ENCODE assay signal across 10 mouse cellular contexts in genomic region chr11:96349491-96350340, GRCm38 (mm10). TPM values are rescaled to one million over a fixed set of nuclear protein-coding genes. Genes with fewer than 3 reads are reported as not detected.
DNase-seq lines count a peak whose midpoint lies in the region; ATAC-seq and TF ChIP-seq lines count a peak whose summit lies in the region.
"Had no signal": no experiment of that assay in that cellular context is flagged by ENCODE, and none has a peak within 500 bp of the region (broad histone marks: within the 10 kb centered on the region; RNA-seq: fewer than 3 reads in every experiment).

No protein-coding gene starts in this region.

- H3K4me1 ChIP-seq in heart, embryonic 12.5 days (replicated peaks): peaks cover 27% of the 10 kb centered on the region
- peaks cover 49% of the 10 kb centered on the region for H3K4me1 ChIP-seq in intestine, embryonic 15.5 days (replicated peaks)

- H3K36me3 ChIP-seq in heart, embryonic 12.5 days: no peaks in the 10 kb centered on the region
- 0 out of 2 replicates have a peak, but pooled peaks cover 3% of the 10 kb centered on the region for H3K36me3 ChIP-seq in intestine, embryonic 15.5 days

- peak overlapping the region; percentile 43 for H3K4me2 ChIP-seq in heart, embryonic 12.5 days
- peak overlapping the region; percentile 45 for H3K4me2 ChIP-seq in intestine, embryonic 15.5 days (replicated peaks)

- no peak overlapping the region for H3K27ac ChIP-seq in heart, embryonic 12.5 days (ENCODE audit: poor library complexity, severe bottlenecking)
- H3K27ac ChIP-seq in intestine, embryonic 15.5 days: peak overlapping the region; percentile 80
- H3K27ac ChIP-seq in layer of hippocampus, adult 2 months: no peak overlapping the region

- 17% methylated on average over 14 of the region's 14 CpGs for WGBS in heart, embryonic 12.5 days
- WGBS in intestine, embryonic 15.5 days: 21% methylated on average over 14 of the region's 14 CpGs

- TF ChIP-seq CTCF in layer of hippocampus, adult 2 months (conservative IDR thresholded peaks at IDR 0.05): no peak

- no peak for ATAC-seq in heart, embryonic 12.5 days (ENCODE audit: insufficient number of reproducible peaks, low FRiP score)
- ATAC-seq in intestine, embryonic 15.5 days: no peak

- H3K27me3 ChIP-seq in heart, embryonic 12.5 days (replicated peaks): peaks cover 87% of the 10 kb centered on the region
- H3K27me3 ChIP-seq in intestine, embryonic 15.5 days (replicated peaks): peaks cover 8% of the 10 kb centered on the region

- H3K9ac ChIP-seq in heart, embryonic 12.5 days: no peak overlapping the region
- H3K9ac ChIP-seq in intestine, embryonic 15.5 days: peak overlapping the region; percentile 32

- H3K9me3 ChIP-seq in heart, embryonic 12.5 days (replicated peaks): no peaks in the 10 kb centered on the region
- no peaks in the 10 kb centered on the region for H3K9me3 ChIP-seq in intestine, embryonic 15.5 days

- DNase-seq in heart, postnatal 4 days: no peak
- peak; percentile 60 to 80 for DNase-seq in adrenal gland, postnatal 36 days
- peak; percentile 83 for DNase-seq in neural tube, embryonic 10.5 days (ENCODE audit: extremely low spot score, low spot score)
- no peak for DNase-seq in cerebellum, postnatal 4 days (ENCODE audit: low spot score in 2 of 2)
- no peak for DNase-seq in layer of hippocampus, adult 2 months (ENCODE audit: low spot score in 2 of 2)
- DNase-seq in right cerebral cortex, postnatal 25 days: no peak
- DNase-seq: lung, adult 2 months had no signal

- H3K4me3 ChIP-seq in heart, embryonic 12.5 days: no peak overlapping the region
- peak overlapping the region; percentile 15; the same call in 1 of the 2 replicates for H3K4me3 ChIP-seq in intestine, embryonic 15.5 days (replicated peaks)
- no peak overlapping the region for H3K4me3 ChIP-seq in layer of hippocampus, adult 2 months

RNA-seq across cellular contexts. Expression of gene Hoxb2, which starts 0.6 kb away (rescaled TPM):
- polyA plus RNA-seq in heart, embryonic 12.5 days (2016; fragmentation: Nextera tagmentation; extraction: Ambion mirVana): 4.0 TPM in 2 replicates
- 1 to 10 TPM; 1.3 to 2.2 TPM for total RNA-seq in heart, postnatal 4 days (2021)
- total RNA-seq in adrenal gland, postnatal 36 days (2021): 10 to 100 TPM; 20.0 to 21.8 TPM
- polyA plus RNA-seq in intestine, embryonic 15.5 days (2015; fragmentation: Nextera tagmentation; extraction: Ambion mirVana): 17.7 and 19.8 TPM in 2 replicates
- not detected for total RNA-seq in layer of hippocampus, adult 2 months (2021)
- total RNA-seq: CH12.LX had no signal

RNA-seq across cellular contexts. Expression of gene Hoxb1, which starts 15.8 kb away (rescaled TPM):
- polyA plus RNA-seq in heart, embryonic 12.5 days (2016; fragmentation: Nextera tagmentation; extraction: Ambion mirVana): not detected in 2 replicates
- total RNA-seq in heart, postnatal 4 days (2021): not detected
- not detected for total RNA-seq in adrenal gland, postnatal 36 days (2021)
- 0.30 TPM in 1 of 2 replicates, not detected in the other for polyA plus RNA-seq in intestine, embryonic 15.5 days (2015; fragmentation: Nextera tagmentation; extraction: Ambion mirVana)
- total RNA-seq in layer of hippocampus, adult 2 months (2021): not detected
- total RNA-seq: CH12.LX had no signal
- polyA plus RNA-seq: lung, adult 2 months had no signal

RNA-seq across cellular contexts. Expression of gene Hoxb3, which starts 26.6 kb away (rescaled TPM):
- 0.45 and 0.86 TPM in 2 replicates for polyA plus RNA-seq in heart, embryonic 12.5 days (2016; fragmentation: Nextera tagmentation; extraction: Ambion mirVana)
- 1 to 10 TPM; 1.4 to 1.5 TPM for total RNA-seq in heart, postnatal 4 days (2021)
- 10 to 100 TPM; 15.7 to 20.2 TPM for total RNA-seq in adrenal gland, postnatal 36 days (2021)
- polyA plus RNA-seq in intestine, embryonic 15.5 days (2015; fragmentation: Nextera tagmentation; extraction: Ambion mirVana): 1.8 and 2.7 TPM in 2 replicates
- total RNA-seq in layer of hippocampus, adult 2 months (2021): not detected

RNA-seq across cellular contexts. Expression of gene Hoxb4, which starts 31.6 kb away (rescaled TPM):
- polyA plus RNA-seq in heart, embryonic 12.5 days (2016; fragmentation: Nextera tagmentation; extraction: Ambion mirVana): 0.19 and 0.32 TPM in 2 replicates
- total RNA-seq in heart, postnatal 4 days (2021): 1 to 10 TPM in 1 of 2 experiments, under 1 TPM in 1; 0.74 to 1.0 TPM
- total RNA-seq in adrenal gland, postnatal 36 days (2021): 10 to 100 TPM; 15.6 to 20.9 TPM
- polyA plus RNA-seq in intestine, embryonic 15.5 days (2015; fragmentation: Nextera tagmentation; extraction: Ambion mirVana): 2.8 and 3.2 TPM in 2 replicates
- total RNA-seq in layer of hippocampus, adult 2 months (2021): not detected

RNA-seq across cellular contexts. Expression of gene Hoxb5, which starts 46.6 kb away (rescaled TPM):
- 0.14 and 1.9 TPM in 2 replicates for polyA plus RNA-seq in heart, embryonic 12.5 days (2016; fragmentation: Nextera tagmentation; extraction: Ambion mirVana)
- under 1 TPM in 1 of 2 experiments, not detected in 1; 0.32 TPM for total RNA-seq in heart, postnatal 4 days (2021)
- 10 to 100 TPM; 16.1 to 27.0 TPM for total RNA-seq in adrenal gland, postnatal 36 days (2021)
- polyA plus RNA-seq in intestine, embryonic 15.5 days (2015; fragmentation: Nextera tagmentation; extraction: Ambion mirVana): 27.2 and 31.3 TPM in 2 replicates
- total RNA-seq in layer of hippocampus, adult 2 months (2021): not detected

Comparison
In these comparisons a context has a peak if more than half of its experiments do, and no peak if none do; other contexts are left out.
1. DNase-seq: peak in adrenal gland, postnatal 36 days (2 of 2) and neural tube, embryonic 10.5 days (single experiment); none in heart, postnatal 4 days (single experiment), cerebellum, postnatal 4 days (0 of 2), layer of hippocampus, adult 2 months (0 of 2) and right cerebral cortex, postnatal 25 days (single experiment).
2. RNA of gene Hoxb2, which starts 0.6 kb away (total RNA-seq): 20.0 to 21.8 TPM in adrenal gland, postnatal 36 days; 1.3 to 2.2 TPM in heart, postnatal 4 days and not detected in layer of hippocampus, adult 2 months; every median in the first group is over 4 times any median in the second.
3. RNA of gene Hoxb3, which starts 26.6 kb away (total RNA-seq): 15.7 to 20.2 TPM in adrenal gland, postnatal 36 days; 1.4 to 1.5 TPM in heart, postnatal 4 days and not detected in layer of hippocampus, adult 2 months; every median in the first group is over 4 times any median in the second.